Mouse (Mus musculus): ENCODE results near the gene Slc45a2. TPM values are rescaled to one million over a fixed set of nuclear protein-coding genes. Genes with fewer than 3 reads are reported as not detected.

Gene Slc45a2
- not detected in 2 replicates for polyA plus RNA-seq (2015; fragmentation: Nextera tagmentation; extraction: Ambion mirVana)

DNA sequence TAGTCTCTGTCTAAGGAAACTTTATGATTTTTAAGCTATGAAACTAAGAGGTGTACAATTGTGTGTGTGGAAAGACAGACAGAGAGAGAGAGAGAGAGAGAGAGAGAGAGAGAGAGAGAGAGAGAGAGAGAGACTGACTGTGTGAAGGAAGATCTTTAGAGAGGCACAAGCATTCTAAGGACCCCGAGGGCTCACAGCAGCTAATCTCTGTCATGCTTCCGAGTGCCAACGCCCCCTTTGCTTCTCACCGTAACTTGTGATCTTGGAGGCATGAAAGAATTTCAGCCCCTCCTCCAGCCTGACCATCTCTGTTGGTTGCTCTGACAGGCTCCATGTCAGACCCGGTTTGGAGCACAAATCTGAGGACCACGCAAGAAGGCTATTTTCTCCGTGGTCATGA lies at the start of gene Slc45a2:
Gene Slc45a2 (plus strand): TSS at position 301 of the 400 bp plus-strand sequence.
- no peak within 1 kb of the TSS for H3K4me3 ChIP-seq (ENCODE audit: low read depth, low read length)
- H3K27ac ChIP-seq (ENCODE audit: low read length), result no peak within 1 kb of the TSS
- H3K27me3 ChIP-seq (replicated peaks; ENCODE audit: insufficient read depth, low read length), result no peaks in the 10 kb centered on the region
- no peaks in the 10 kb centered on the region for H3K36me3 ChIP-seq (ENCODE audit: insufficient read depth, low read length)
- DNase-seq (ENCODE audit: low spot score) (no peak), ATAC-seq (no peak)
- TF ChIP-seq CTCF (IDR thresholded peaks at IDR 0.05), result no peak
- TF ChIP-seq EP300 (IDR thresholded peaks at IDR 0.05), result no peak
- 62% methylated on average over 7 of the region's 7 CpGs for WGBS
- no peak within 1 kb of the TSS for H3K9ac ChIP-seq (replicated peaks; ENCODE audit: low read depth)
- no peaks in the 10 kb centered on the region for H3K9me3 ChIP-seq (ENCODE audit: low read length)
- no peak within 1 kb of the TSS for H3K4me2 ChIP-seq (replicated peaks; ENCODE audit: low read depth, low read length)
- no peaks in the 10 kb centered on the region for H3K4me1 ChIP-seq (ENCODE audit: insufficient read depth, low read depth, low read length)

DNA sequence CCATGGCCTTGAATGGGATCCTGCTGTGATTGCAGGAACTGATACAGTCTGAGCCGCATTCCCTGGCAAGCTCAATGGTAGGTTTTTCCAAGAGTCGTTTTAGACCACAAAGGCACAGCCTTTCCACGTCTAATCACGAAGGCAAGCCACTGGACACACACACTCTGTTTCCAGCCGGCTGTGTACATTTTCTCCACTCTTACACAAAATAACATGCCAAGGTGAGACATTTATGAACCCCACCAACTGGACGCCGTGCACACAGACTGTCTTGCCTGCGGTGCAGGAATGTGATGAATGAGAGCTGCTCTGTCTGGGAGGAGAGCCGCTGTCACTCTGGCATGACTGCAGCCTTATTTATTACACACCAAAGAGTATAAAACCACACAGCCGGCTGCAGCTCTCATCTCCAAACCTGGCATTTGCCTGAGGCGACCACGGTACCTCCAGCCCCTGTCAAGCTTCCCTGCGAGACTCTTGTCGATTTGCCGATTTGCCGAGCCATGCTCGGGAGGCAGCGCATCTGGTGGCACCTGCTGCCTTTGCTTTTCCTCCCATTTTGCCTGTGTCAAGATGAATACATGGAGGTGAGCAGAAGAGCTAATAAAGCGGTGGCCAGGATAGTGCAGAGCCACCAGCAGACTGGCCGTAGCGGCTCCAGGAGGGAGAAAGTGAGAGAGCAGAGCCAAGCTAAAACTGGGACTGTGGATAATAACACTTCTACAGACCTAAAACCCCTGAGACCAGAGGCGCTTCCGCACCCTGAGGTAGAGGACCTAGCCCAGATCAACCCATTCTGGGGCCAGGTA lies 48.4 kb upstream of the Slc45a2 start, which contains the start of gene C1qtnf3:
Gene C1qtnf3 (plus strand): TSS at position 382 of the 809 bp plus-strand sequence.
- ATAC-seq (no peak), DNase-seq (ENCODE audit: low spot score) (no peak)
- H3K4me2 ChIP-seq (replicated peaks; ENCODE audit: low read depth, low read length), result no peak within 1 kb of the TSS
- no peak within 1 kb of the TSS for H3K4me3 ChIP-seq (ENCODE audit: low read depth, low read length)
- no peaks in the 10 kb centered on the region for H3K27me3 ChIP-seq (replicated peaks; ENCODE audit: insufficient read depth, low read length)
- no peaks in the 10 kb centered on the region for H3K9me3 ChIP-seq (ENCODE audit: low read length)
- TF ChIP-seq CTCF (IDR thresholded peaks at IDR 0.05), result no peak
- no peak for TF ChIP-seq EP300 (IDR thresholded peaks at IDR 0.05)
- H3K9ac ChIP-seq (replicated peaks; ENCODE audit: low read depth), result no peak within 1 kb of the TSS
- no peak within 1 kb of the TSS for H3K27ac ChIP-seq (ENCODE audit: low read length)
- no peaks in the 10 kb centered on the region for H3K4me1 ChIP-seq (ENCODE audit: insufficient read depth, low read depth, low read length)
- no peaks in the 10 kb centered on the region for H3K36me3 ChIP-seq (ENCODE audit: insufficient read depth, low read length)
- WGBS, result 68% methylated on average over 23 of the region's 23 CpGs

DNA sequence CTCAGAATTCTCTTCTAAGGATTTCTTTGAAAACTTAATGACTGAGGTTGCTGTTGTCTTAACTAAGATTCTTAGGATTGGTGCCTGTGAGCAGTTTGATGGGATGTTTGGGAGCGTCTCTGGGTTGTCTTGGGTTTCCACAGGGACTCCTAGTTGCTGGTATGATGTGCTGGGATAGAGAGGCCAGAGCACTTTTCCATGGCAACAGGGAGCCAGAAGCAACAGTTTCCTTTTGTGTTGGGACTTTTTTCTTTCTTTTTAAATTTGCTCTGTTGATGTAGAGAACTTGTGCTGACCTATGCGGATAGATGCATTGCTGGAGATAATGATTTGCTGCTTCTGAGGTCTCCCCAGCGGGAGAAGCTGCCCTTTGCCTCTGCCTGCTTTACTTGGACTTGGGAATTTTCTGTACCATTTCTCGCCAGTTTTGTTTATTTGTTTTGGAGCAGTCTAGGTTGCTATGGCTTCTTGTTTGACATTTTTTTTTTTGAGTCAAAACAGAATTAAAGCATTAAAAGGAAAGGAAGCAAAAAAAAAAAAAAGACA lies 47.7 kb upstream of the Slc45a2 start:
- Histone ChIP-seq H3K9me3 (ENCODE audit: low read length) (no peaks in the 10 kb centered on the region), H3K9ac (replicated peaks; ENCODE audit: low read depth) (no peak overlapping the region), H3K4me2 (replicated peaks; ENCODE audit: low read depth, low read length) (no peak overlapping the region), H3K4me1 (ENCODE audit: insufficient read depth, low read depth, low read length) (no peaks in the 10 kb centered on the region), H3K27me3 (replicated peaks; ENCODE audit: insufficient read depth, low read length) (no peaks in the 10 kb centered on the region), H3K27ac (ENCODE audit: low read length) (no peak overlapping the region), H3K4me3 (ENCODE audit: low read depth, low read length) (no peak overlapping the region), H3K36me3 (ENCODE audit: insufficient read depth, low read length) (no peaks in the 10 kb centered on the region)
- TF ChIP-seq CTCF (IDR thresholded peaks at IDR 0.05), result no peak
- no peak for TF ChIP-seq EP300 (IDR thresholded peaks at IDR 0.05)
- 46% methylated on average over 4 of the region's 4 CpGs for WGBS
- DNase-seq (ENCODE audit: low spot score) (peak; percentile 24), ATAC-seq (peak; percentile 50)

DNA sequence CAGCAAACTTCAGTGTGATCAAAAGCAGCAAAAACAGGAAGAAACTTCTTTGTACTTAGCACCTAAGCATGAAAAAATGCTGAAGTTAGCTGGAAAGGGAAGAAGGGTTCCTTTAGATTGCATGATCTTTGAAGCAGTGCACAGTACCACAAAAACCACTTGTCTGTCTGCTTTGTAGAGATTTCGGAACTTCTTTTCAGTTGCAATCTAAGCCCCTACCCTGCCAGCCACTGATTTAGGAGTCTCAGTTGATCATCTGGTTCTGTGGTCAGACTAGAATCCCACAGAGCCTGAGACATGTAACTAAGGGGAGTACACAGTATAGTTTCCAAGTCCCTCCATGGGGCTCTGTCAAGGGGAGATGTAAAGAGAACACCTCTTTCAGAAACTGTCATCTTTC lies 47.1 kb upstream of the Slc45a2 start:
- 77% methylated on average over 1 of the region's 1 CpGs for WGBS
- no peak overlapping the region for H3K9ac ChIP-seq (replicated peaks; ENCODE audit: low read depth)
- H3K4me3 ChIP-seq (ENCODE audit: low read depth, low read length), result no peak overlapping the region
- ATAC-seq (no peak), DNase-seq (ENCODE audit: low spot score) (no peak)
- H3K27me3 ChIP-seq (replicated peaks; ENCODE audit: insufficient read depth, low read length), result no peaks in the 10 kb centered on the region
- no peaks in the 10 kb centered on the region for H3K4me1 ChIP-seq (ENCODE audit: insufficient read depth, low read depth, low read length)
- H3K27ac ChIP-seq (ENCODE audit: low read length), result no peak overlapping the region
- no peak overlapping the region for H3K4me2 ChIP-seq (replicated peaks; ENCODE audit: low read depth, low read length)
- no peaks in the 10 kb centered on the region for H3K36me3 ChIP-seq (ENCODE audit: insufficient read depth, low read length)
- TF ChIP-seq CTCF (IDR thresholded peaks at IDR 0.05), result no peak
- no peak for TF ChIP-seq EP300 (IDR thresholded peaks at IDR 0.05)
- no peaks in the 10 kb centered on the region for H3K9me3 ChIP-seq (ENCODE audit: low read length)

DNA sequence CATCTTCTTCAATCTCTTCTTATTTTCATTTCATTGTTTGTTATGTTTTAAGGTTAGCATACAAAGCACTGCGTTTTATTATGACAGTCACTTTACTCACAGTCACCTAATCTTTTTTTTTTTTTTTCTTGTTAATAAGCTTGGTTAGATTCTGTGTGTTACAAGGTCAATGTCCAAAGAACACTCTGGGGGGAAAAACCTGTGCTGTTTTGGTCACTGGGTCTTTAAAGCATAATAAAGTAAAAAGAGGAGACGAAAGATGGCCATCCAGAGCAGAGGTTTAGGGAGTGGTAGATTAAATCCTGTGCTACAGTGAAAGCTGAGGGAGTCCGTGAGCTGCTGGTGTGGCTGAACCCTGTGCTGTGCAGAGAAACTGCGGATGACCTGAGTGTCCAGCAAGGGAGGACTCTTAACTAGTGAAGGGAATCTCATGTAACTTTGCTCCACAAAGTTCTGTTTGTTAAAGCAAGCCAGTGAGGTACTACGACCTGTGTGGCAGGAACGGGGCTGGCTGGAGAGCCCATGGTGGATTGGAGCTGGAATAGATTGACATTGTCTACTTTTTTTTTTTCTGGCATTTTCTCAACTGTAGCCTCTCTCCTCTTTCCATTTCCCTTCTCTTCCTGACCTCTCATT lies 46.0 kb upstream of the Slc45a2 start:
- H3K4me1 ChIP-seq (ENCODE audit: insufficient read depth, low read depth, low read length), result no peaks in the 10 kb centered on the region
- no peaks in the 10 kb centered on the region for H3K9me3 ChIP-seq (ENCODE audit: low read length)
- no peaks in the 10 kb centered on the region for H3K27me3 ChIP-seq (replicated peaks; ENCODE audit: insufficient read depth, low read length)
- no peak overlapping the region for H3K9ac ChIP-seq (replicated peaks; ENCODE audit: low read depth)
- DNase-seq (ENCODE audit: low spot score) (no peak), ATAC-seq (no peak)
- TF ChIP-seq EP300 (IDR thresholded peaks at IDR 0.05) (no peak), CTCF (IDR thresholded peaks at IDR 0.05) (no peak)
- no peak overlapping the region for H3K4me3 ChIP-seq (ENCODE audit: low read depth, low read length)
- no peak overlapping the region for H3K27ac ChIP-seq (ENCODE audit: low read length)
- H3K36me3 ChIP-seq (ENCODE audit: insufficient read depth, low read length), result no peaks in the 10 kb centered on the region
- 76% methylated on average over 6 of the region's 6 CpGs for WGBS
- H3K4me2 ChIP-seq (replicated peaks; ENCODE audit: low read depth, low read length), result no peak overlapping the region

DNA sequence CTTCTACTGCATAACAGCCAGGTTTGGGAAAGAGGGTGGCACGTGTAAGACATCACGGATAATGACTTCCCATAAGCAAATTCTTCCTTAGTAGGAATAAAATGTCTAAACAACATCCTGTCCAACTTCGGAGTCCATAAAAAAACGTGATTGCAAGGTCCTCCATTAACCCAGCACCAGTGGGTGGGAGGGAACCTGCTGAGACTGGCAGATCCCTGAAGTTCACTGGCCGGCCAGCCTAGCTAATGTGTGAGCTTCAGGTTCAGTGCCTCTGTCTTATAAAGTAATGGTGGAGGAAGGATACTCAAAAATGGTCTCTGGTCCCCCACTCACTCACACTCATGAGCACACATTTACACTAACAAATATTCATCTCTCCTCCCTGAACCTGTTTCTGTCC lies 45.4 kb upstream of the Slc45a2 start:
- Histone ChIP-seq H3K36me3 (ENCODE audit: insufficient read depth, low read length) (no peaks in the 10 kb centered on the region), H3K27ac (ENCODE audit: low read length) (no peak overlapping the region), H3K4me2 (replicated peaks; ENCODE audit: low read depth, low read length) (no peak overlapping the region), H3K4me1 (ENCODE audit: insufficient read depth, low read depth, low read length) (no peaks in the 10 kb centered on the region), H3K27me3 (replicated peaks; ENCODE audit: insufficient read depth, low read length) (no peaks in the 10 kb centered on the region), H3K9me3 (ENCODE audit: low read length) (no peaks in the 10 kb centered on the region), H3K9ac (replicated peaks; ENCODE audit: low read depth) (no peak overlapping the region), H3K4me3 (ENCODE audit: low read depth, low read length) (no peak overlapping the region)
- DNase-seq (ENCODE audit: low spot score) (no peak), ATAC-seq (no peak)
- no peak for TF ChIP-seq EP300 (IDR thresholded peaks at IDR 0.05)
- no peak for TF ChIP-seq CTCF (IDR thresholded peaks at IDR 0.05)
- WGBS, result 42% methylated on average over 5 of the region's 5 CpGs

Measured in lung, postnatal 0 days (tissue).